Mouse (Mus musculus) layer of hippocampus, adult 9-10 months (tissue): Measurements from ENCODE around the gene Sox21.

ENCODE experiments used
- DNase-seq: peaks from one replicate; pipeline ENCODE4 v3.0.0; 2022; ENCODE audit warnings: low spot score

Gene Sox21

DNA sequence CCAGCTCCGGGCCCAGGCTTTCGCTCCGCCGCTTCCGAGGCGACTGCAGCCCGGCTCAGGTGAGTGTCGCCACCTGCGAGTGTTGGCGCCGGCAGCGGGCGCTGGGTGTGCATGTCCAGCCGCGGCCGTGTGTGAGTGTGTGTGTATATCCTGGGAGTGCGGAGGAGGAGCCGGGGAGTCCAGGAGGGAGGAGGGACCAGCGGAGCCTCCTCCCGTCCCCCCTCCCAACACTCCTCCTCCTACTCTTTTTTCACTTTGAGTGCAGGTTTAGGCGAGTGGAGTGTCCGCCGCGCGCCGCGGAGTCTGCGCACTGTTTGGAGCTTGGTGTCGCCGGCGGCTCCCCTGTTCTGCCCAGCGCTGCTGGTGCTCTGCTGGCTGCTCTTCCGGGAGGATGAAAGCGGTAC is at the start of gene Sox21:
Sox21 (minus strand) TSS at position 145 of the 404 bp plus-strand sequence.
- DNase-seq, result no peak

DNA sequence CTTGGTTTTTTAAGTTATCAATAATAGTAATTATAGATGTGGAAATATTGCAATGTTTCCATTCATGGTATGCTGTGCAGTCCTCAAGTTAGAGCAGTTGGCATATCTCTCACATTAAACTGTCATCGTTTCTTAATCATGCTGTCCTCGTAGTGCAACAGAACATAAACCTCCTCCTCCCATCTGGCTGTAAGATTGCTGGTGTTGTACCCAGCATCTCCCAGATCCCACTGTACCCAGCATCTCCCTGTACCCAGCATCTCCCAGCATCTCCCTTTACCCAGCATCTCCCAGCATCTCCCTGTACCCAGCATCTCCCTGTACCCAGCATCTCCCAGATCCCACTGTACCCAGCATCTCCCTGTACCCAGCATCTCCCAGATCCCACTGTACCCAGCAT is 49.3 kb upstream of the Sox21 start:
- peak; percentile 8 for DNase-seq

DNA sequence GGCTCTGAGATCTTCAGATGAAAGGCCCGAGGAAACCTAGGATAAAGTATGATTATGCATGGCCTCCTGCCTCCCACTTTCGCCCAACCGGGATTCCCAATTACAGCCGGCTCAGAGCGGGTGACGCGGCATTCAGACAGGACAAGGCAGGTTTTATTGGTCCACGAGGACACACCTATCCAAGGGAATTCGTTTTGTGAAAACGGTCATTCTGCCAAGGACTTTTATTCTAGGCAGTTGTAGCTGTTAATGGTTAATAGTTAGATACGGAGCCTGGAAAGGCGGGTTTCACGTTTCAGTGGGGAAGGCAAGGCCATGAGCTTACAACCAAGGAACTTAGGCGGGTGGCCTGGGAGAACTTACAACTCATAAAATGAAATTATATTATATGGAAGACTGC is 46.1 kb upstream of the Sox21 start:
- no peak for DNase-seq

DNA sequence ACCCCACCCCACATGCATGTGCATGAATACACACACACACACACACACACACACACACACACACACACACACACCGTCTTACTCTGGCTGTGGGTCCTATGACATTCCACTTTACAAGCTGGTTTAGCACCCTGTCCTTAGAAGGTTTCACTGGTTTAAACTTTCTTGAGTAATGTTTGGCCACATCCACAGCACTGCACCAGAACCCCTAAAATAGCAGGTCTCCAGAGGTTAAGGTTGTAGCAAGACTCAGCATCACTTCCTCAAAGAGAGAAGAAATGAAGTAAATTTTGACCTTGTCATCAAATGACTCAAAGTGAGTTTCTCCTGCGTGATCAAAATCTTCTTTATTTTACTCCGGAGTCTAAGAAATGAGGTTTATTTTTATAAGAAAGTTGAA is 45.4 kb upstream of the Sox21 start:
- DNase-seq, result no peak

DNA sequence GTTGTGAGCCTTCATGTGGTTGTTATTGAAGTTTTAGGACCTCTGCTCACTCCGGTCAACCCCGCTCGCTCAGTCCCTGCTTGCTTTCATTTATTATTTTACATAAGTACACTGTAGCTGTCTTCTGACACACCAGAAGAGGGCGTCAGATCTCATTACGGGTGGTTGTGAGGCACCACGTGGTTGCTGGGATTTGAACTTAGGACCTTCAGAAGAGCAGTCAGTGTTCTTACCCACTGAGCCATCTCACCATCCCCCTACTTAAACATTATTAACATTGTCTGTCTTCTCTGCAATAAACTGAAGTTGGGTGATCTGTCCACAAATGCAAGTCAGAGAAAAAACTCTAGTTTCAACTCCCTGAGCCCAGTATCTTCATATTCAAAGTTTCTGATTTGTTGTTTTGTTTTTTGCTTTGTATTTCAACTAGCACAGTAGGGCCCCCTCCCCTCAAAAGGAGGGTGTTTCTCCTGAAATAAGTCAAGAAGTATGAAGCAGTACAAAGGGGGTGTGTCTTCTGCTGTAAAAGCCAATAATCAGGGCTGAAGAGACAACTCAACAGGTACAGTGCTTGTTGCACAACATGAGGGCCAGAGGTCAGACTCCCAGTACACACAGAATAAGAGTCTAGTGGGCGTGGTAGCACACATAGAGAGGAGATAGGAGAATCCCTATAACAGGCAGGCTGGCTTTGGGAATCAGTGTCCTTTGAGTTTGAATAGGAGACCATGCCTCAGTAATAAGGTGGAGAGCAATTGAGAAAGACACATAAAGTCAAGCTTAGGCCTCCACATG is 41.1 kb upstream of the Sox21 start:
- no peak for DNase-seq

DNA sequence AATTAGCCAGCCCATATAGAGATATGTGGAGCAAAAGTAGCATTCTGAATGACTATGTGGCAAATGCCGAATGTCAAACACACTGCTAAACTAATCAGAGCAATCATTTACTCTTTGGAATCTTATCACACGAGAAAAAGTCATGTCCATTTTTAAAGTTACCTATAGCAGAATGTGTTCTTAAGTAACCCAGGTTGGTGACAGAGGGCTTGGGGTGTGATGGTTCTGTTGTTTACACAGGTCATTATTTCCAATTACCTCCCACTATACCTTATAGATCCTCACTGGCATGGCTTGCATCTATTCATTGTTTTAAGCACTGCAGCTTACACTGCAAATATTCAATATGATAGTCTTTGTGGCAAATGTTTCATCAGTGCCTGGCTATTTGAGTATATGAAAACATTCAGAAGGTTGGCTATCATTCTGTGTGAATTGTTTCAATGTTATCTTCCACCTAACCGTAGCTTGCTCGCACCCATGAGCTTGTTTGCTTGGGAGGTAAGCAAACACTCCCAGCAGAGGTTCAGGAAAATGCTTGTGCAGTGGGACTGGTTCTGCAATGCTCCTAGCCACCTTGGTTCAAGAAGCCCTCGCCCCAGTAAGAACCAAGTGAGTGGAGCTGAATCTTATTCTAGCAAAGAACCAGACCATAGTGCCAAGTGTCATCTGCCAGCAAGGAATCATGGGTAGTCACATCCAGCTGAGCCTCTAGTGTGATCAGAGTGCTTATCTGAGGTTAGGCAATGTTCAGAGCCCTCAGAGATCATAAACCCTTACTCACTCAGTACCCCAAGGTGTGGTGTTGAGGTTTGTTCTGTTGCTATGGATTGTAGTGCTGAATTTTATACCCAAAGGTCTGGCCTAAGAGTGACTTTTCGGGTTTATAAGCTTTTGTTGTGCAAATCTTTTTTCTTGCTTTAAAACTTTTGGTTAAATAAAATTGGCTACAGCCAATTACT is 36.0 kb upstream of the Sox21 start:
- no peak for DNase-seq

DNA sequence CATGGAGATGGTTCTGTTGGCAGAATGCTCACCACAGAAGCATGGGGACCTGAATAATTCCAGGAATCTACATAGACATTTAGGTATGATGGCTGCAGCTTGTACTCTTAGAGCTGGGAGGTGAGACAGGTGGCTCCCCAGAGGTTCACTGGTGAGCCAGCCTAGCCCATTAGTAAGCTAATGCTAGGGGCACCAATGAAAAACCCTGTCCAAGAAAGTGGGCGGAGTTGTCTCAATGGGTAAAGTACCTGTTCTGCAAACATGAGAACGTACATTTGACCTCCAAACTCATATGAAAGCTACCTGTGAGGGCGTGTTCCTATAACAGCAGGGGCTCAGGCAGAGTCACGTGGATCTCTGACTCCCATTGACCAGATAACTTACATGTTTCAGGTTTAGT is 32.0 kb upstream of the Sox21 start:
- DNase-seq, result no peak

DNA sequence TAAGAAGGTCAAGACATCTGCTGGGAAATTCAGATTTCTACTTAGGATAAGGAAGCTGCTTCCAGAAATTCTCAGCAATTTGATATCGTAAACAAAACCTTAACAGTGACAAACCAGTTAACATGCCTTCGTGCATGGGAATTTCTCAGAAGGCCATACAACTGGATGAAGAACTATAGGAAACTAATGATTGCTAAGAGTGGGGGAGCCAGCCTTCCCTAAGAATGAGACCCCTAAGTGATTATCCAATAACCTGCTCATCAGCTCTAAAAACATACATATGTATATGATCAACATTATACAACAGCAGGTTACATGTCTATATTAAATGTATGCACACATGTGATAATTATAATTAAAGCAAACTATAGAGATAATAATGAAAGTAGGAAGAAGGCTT is 29.8 kb upstream of the Sox21 start, which contains the start of gene Gm9376:
Gm9376 (plus strand) TSS at position 301 of the 400 bp plus-strand sequence.
- no peak for DNase-seq

DNA sequence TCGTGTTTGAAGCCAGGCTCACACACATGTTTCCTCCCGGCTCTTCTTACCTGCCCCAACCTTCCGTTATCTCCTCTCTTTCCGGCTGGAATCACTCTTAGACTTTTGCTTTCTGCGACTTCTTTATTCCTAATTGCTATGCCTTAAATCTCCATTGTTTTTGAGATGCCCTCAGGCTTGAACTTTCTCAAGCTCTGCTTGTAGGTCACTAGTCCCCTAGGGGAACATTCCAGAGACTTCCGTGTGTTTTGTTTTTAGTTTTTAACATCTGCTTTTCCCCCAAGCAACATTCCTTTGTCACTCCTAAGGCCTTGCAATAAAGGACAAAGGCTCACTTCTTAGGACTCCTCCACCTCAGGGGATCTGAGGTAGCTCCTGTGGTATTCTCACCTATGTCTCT is 16.6 kb upstream of the Sox21 start:
- DNase-seq, result no peak

DNA sequence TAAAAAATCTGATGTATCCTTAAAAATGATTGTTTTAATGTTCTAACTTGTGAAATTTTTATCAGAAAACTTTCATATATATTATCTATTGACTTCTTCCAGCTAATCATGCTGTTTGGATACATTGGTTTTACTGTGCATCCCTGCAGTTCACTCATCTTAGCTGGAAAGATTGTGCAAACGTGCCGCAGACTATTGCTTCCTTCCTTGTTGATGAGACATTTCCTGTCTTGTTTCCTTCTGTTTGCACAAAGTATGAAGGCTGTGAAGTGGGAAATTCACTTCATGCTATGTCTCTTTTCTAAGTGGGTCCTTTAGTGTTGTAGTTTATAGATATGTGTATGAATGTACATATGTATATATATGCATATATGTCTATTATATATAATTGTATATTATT is 4.6 kb upstream of the Sox21 start:
- DNase-seq, result no peak

DNA sequence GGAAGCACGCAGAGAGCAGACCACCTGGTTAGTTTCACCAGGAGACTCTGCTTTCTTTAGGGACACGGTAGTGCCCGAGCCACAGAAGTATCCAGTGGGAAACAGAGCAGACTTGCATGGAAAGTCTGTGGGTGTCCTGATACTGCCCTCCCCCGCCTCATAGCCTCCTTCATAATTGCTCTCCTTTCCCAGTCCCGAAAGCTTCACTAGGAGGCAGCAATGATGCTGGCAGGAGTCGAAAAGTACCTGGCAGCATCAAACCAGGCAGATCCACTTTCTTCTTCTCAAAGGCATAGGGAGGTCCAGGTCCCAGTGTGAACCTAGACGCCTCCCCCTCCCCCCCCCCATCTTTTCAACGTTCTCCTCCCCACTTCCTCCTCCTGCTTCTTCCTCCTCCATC is 2.5 kb upstream of the Sox21 start:
- no peak for DNase-seq

DNA sequence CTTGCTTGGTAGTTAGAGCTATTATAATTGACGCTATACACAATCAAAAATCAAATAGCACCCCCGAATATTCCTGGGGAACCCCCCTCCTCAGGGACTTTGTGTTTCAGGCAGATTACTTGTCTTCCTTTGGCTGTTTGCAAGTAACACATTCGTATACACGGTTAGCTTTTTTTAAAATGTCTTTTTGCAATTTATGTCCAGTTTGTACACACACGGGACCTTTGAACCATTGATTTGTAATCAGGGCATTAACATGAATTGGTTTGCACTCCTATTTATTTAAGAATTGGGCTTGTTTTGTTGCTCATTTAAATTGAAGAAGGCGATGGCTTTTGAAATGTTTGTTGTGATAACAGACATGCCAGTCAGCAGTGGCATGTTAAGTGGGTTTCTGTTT is 956 bp upstream of the Sox21 start:
- DNase-seq, result no peak

DNA sequence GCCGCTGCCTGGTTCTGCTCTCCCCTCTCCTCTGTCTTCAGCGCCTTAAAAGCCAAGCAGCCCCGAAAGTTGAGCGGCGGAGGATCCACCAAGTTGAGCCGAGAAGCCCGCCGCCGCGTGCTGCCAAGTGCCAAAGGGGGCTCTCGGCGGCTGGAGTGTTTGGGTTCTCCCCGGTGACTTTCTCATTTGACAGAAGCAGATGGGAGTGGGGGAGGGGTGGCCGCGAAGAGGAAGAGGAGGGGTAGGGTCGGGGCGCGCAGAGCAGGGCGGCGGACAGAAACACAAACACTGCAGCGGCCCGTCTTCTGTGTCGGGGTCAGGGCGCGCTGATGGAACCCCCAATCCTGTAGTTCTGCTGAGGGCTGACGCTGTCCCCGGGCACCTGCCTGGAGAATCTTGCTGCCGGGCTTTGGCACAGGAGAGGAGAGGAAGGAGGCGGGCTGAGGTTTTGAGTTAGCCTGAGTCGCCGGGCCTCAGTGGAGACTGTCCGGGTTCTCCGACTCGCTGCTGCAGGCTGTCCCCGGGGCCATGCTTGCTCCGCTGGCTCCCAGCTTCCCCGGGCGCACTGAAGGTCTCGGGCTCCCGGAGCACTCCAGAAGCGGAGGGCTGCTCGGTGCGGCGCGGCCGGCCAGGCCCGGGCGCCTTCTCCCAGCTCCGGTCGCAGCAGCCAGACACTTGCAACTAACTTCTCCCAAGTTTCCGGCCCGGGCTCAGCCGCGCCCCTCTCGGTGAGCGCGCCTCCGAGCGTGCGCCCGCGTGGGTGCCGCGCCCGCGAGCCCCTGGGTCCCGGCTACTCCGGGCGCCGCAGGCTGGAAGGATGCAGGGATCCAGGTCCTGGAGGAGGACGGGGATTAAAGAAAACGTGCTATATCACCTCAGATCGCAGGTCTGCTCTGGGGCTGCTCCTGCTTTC is 601 bp downstream of the Sox21 start:
- DNase-seq, result no peak

DNA sequence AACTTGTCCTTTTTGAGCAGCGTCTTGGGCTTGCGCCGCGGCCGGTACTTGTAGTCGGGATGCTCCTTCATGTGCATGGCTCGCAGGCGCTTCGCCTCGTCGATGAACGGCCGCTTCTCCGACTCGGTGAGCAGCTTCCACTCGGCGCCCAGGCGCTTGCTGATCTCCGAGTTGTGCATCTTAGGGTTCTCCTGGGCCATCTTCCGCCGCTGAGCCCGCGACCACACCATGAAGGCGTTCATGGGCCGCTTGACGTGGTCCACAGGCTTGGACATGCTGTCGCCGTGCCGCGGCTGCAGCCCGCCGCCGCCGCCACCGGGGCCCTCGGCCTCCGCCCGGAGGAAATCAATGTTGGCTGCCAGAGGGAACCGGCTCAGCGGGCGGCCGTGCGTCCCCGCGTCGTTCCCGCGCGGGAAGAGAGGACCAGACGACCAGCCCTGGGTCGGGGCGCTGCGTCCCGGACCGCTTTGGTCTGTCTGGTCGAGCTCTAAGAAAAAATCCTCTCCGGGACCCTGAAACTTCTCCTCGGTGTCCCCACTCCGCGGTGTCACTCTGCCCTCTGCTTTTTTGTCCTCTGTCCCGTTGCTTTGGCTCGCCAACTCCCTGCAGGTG is 1.4 kb downstream of the Sox21 start:
- no peak for DNase-seq

DNA sequence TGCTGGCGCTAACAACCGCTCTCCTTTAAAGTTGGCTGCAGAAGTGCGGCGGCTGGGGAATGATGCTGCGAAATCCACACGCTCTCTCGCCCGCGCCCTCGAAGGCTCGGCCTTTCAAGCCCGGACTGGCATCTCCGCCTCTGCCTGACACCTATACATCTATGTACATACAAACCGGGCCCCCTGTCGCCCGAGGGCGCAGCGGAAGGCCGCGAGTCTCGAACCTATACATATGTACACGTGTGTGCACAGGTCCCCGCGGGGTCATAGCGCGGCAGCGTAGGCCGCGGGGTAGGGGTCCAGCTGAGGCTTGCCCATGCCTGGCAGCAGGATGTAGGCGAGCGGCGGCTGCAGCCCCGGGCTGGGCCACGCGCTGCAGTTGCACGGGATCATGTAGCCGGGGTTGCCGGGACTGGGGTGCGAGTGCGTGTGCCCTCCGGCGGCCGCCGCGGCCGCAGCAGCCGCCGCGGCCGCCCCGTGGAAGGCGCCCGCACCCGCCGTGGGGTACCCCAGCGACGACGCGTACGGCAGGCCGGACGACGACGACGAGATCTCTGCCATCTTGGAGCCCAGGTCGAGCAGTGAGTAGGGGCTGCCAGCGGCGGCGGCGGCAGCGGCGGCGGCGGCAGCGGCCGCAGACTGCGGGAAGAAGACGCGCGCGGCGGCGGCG is 2.2 kb downstream of the Sox21 start:
- DNase-seq, result no peak

DNA sequence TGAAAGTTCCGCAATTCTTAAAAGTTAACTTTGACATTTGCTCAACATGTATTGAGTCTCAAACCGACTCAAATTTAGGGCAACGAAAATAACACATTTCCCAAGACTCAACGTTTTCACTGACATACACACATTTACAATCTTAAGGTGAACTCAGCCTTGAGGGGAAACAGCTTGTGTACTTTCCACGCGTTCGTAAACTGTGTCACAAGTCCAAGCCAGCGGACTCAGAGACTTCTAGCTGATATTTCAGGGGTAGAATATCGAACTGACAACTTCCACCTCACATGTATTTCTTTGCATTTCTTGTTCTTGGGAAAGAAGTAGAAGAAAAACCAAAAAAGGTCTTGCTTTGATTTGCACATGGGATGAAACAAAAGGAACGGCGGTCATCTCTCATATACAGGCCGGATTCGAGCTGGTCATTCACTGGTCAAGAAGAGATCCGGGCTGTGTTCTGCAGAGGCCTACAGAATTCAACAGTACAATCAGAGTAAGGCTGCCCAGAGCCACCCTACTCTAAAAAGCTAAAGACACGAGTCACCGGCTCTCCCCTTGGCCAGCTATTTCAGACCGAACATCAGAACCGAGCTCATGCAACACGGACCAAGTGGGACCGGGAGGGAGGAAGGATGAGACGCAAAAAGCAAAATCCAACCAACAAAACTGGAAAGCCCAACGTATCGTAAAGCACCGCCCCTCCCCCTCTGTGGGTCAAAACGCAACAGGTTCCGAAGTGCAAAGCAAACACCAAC is 2.9 kb downstream of the Sox21 start:
- DNase-seq, result no peak

DNA sequence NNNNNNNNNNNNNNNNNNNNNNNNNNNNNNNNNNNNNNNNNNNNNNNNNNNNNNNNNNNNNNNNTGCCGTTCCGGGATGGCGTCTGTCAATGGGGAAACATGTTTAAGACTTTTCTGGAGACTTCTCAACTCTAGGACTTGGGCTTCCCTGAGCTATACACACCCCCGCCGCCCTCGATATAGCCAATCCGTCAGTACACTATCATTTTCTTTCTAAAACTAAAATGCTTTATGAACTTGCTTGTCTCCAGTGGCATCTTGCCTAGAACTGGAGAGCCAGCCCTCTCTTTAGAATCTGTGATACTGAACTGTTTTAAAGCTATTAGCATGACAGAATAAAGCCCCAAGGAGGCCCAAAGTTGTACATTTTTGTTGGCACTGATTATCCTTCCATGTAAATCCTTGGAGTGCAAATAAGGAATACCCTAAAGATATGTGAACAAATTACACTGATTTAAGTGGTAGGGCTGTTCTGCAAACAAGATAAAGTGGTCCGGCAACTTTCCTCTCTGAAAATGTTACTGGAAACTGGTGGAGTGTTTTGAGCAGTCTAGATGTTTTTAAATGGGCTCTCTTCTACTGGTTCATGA is 4.4 kb downstream of the Sox21 start:
- no peak for DNase-seq

DNA sequence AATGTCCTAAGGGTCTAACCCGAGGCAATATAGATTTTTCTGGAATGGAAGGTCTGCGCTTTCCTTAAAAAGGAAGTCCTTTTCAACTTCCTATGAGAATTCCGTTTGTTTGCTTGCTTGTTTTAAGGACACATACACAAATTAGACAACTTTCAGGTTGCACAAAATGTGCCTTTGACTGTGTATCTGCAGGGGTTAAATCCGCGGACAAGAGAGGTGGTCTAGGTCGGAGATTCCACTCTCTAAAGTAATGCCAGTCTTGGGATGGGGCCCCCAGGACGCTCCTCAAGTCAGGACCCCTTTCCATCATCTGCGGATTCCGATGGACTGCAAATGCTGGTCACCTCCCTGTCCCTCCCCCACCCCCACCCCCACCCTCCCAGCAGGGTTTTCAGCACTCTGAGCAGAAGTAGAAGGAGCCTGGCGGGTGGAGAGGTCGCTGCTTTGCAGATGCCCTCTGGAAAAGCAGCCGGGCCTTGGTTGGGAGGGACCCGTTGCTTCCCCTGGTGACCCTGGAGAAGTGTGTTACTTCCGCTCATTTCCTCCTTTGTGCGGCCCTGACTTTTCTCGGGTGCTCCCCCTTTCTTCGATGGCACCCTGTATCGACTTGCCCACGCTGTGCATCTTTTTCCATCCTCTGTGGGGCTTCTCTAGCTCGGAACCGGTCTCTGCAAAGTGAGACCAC is 10.2 kb downstream of the Sox21 start:
- no peak for DNase-seq

DNA sequence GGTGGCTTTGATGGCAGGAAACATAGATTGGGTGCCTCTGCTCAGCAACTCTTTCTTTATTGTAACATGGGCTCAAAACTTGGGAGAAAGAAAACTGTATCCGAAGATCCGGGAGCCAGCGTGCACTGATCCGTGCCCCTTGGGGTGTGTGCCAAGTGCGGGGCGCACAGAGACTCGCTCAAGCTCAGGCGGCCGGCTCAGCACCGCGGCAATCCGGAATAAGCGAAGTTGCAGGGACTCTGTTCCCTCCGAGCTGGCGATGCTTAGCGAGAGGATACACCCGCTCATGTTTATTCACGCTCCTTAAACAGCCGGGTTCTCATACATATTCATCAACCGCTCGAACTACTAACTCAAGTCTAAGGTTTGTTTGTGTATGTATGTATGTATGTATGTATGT is 10.9 kb downstream of the Sox21 start:
- no peak for DNase-seq
